Mouse (Mus musculus): ENCODE measurements at regions not wholly inside any gene's neighbourhood (a gene's known extent, or its start where the extent isn't known, plus 50 kb on each side); places are given as distances from the start of the nearest gene placed in this dataset.

DNA sequence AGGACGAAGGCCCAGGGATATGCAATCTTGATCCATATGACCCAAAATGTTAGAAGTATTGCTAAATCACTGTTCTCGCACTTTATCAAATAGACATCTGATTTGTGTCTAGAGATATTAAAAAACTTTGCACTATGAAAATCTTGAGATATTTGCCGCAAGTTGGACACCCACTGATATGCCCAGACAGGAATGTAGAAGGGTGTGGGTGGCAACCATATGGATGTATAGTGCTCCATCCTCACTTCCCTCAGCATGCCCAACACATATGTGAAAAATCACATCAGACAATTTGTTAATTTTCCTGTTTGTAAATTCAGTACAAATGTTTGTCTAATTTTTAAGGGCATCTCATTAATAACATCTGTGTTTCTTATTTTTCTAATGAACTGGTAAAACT is 874.1 kb upstream of the Sel1l start:
- TF ChIP-seq CTCF (IDR thresholded peaks at IDR 0.05; ENCODE audit: low read depth, low read length) = no peak
- TF ChIP-seq POLR2A (IDR thresholded peaks at IDR 0.05; ENCODE audit: extremely low read depth, insufficient read depth, low read length) = no peak

DNA sequence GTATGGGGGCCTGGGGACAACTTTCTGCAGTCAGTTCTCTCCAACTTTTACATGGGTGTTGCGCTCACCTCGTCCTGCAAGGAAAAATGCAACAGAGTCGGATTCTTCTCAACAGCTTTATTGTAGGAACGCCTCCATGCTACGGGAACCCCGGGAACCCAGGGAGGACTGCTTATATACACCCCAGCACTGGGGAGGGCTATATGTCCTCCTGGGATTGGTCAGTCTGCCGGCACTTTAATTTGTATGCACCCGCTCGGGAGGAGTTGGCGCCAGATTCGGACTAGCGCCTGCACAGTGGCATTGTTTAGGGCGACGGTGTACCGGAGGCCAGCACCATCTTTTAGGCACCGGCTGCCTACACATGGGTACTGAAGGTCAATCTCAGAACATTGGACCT is 864.5 kb upstream of the Sel1l start:
- no peaks in the 10 kb centered on the region for H3K4me1 ChIP-seq (ENCODE audit: control insufficient read depth, insufficient read depth, low read length)
- H3K27ac ChIP-seq (replicated peaks; ENCODE audit: insufficient read depth, low read depth, low read length) = no peak overlapping the region
- DNase-seq (ENCODE audit: extremely low read depth, low read depth, low spot score) = no peak
- no peak overlapping the region for H3K9ac ChIP-seq (ENCODE audit: low read depth, low read length)
- 90% methylated on average over 16 of the region's 16 CpGs for WGBS
- H3K36me3 ChIP-seq (ENCODE audit: control insufficient read depth, insufficient read depth, low read length) = no peaks in the 10 kb centered on the region
- no peaks in the 10 kb centered on the region for H3K27me3 ChIP-seq (ENCODE audit: control insufficient read depth, insufficient read depth, low read length)
- no peak for TF ChIP-seq CTCF (IDR thresholded peaks at IDR 0.05; ENCODE audit: low read depth, low read length)
- TF ChIP-seq POLR2A (IDR thresholded peaks at IDR 0.05; ENCODE audit: extremely low read depth, insufficient read depth, low read length) = no peak
- H3K79me2 ChIP-seq (ENCODE audit: control insufficient read depth, insufficient read depth, low read length) = no peaks in the 10 kb centered on the region
- no peak overlapping the region for H3K4me3 ChIP-seq (ENCODE audit: insufficient read depth, low read depth, low read length)

More for the DNA sequence above, 874.1 kb upstream of the Sel1l start:
- Histone ChIP-seq H3K27me3 (ENCODE audit: control insufficient read depth, insufficient read depth, low read length) (no peaks in the 10 kb centered on the region), H3K27ac (replicated peaks; ENCODE audit: insufficient read depth, low read depth, low read length) (no peak overlapping the region), H3K79me2 (ENCODE audit: control insufficient read depth, insufficient read depth, low read length) (no peaks in the 10 kb centered on the region), H3K4me3 (ENCODE audit: insufficient read depth, low read depth, low read length) (no peak overlapping the region), H3K9ac (ENCODE audit: low read depth, low read length) (no peak overlapping the region), H3K4me1 (ENCODE audit: control insufficient read depth, insufficient read depth, low read length) (no peaks in the 10 kb centered on the region), H3K36me3 (ENCODE audit: control insufficient read depth, insufficient read depth, low read length) (no peaks in the 10 kb centered on the region)
- no peak for DNase-seq (ENCODE audit: extremely low read depth, low read depth, low spot score)
- WGBS = 81% methylated on average over 3 of the region's 3 CpGs

DNA sequence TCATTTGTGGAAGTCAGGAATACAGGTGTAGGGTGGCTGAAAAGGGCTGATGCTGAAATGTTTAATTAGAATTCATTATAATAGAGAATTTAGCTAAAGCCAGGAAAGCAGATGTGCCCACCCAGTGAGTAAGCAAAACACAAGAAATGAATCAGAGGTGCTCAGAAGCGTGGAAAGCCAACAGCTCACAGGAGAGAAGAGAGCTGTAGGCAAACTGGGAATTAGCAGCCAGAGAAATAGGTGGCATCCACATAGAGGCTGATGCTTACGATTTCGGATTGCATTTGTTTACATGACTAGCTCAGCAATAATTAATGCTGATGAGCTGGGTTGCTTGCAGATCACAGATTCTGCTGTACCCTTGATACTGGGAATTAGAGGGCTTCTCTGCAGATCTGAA is 859.5 kb upstream of the Sel1l start:
- Histone ChIP-seq H3K79me2 (ENCODE audit: control insufficient read depth, insufficient read depth, low read length) (no peaks in the 10 kb centered on the region), H3K27me3 (ENCODE audit: control insufficient read depth, insufficient read depth, low read length) (no peaks in the 10 kb centered on the region), H3K27ac (replicated peaks; ENCODE audit: insufficient read depth, low read depth, low read length) (no peak overlapping the region), H3K4me3 (ENCODE audit: insufficient read depth, low read depth, low read length) (no peak overlapping the region), H3K4me1 (ENCODE audit: control insufficient read depth, insufficient read depth, low read length) (no peaks in the 10 kb centered on the region), H3K9ac (ENCODE audit: low read depth, low read length) (no peak overlapping the region), H3K36me3 (ENCODE audit: control insufficient read depth, insufficient read depth, low read length) (no peaks in the 10 kb centered on the region)
- DNase-seq (ENCODE audit: extremely low read depth, low read depth, low spot score) = no peak
- 49% methylated on average over 3 of the region's 3 CpGs for WGBS
- TF ChIP-seq POLR2A (IDR thresholded peaks at IDR 0.05; ENCODE audit: extremely low read depth, insufficient read depth, low read length) (no peak), CTCF (IDR thresholded peaks at IDR 0.05; ENCODE audit: low read depth, low read length) (no peak)

DNA sequence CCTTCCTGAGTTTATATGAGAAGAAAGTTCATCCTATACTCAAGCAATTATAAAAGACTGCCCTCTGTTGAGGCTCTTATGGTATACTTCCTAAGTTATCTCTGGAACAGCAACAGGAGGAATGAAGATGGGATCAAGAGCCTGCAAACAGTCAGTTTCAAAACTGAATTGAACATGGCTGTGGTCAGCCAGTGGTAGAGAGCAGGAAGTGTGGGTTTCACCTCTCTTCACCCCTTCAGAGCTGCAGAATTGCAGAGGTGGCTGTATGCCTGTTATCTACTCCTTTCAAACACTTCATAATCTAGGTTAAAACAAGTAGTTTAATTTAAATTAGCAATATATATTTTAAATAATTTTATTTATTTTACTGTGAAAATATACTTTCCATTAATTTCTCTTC is 854.8 kb upstream of the Sel1l start:
- Histone ChIP-seq H3K9ac (ENCODE audit: low read depth, low read length) (no peak overlapping the region), H3K27me3 (ENCODE audit: control insufficient read depth, insufficient read depth, low read length) (no peaks in the 10 kb centered on the region), H3K4me1 (ENCODE audit: control insufficient read depth, insufficient read depth, low read length) (no peaks in the 10 kb centered on the region), H3K4me3 (ENCODE audit: insufficient read depth, low read depth, low read length) (no peak overlapping the region), H3K79me2 (ENCODE audit: control insufficient read depth, insufficient read depth, low read length) (no peaks in the 10 kb centered on the region), H3K36me3 (ENCODE audit: control insufficient read depth, insufficient read depth, low read length) (no peaks in the 10 kb centered on the region), H3K27ac (replicated peaks; ENCODE audit: insufficient read depth, low read depth, low read length) (no peak overlapping the region)
- no peak for DNase-seq (ENCODE audit: extremely low read depth, low read depth, low spot score)
- no peak for TF ChIP-seq CTCF (IDR thresholded peaks at IDR 0.05; ENCODE audit: low read depth, low read length)
- TF ChIP-seq POLR2A (IDR thresholded peaks at IDR 0.05; ENCODE audit: extremely low read depth, insufficient read depth, low read length) = no peak

DNA sequence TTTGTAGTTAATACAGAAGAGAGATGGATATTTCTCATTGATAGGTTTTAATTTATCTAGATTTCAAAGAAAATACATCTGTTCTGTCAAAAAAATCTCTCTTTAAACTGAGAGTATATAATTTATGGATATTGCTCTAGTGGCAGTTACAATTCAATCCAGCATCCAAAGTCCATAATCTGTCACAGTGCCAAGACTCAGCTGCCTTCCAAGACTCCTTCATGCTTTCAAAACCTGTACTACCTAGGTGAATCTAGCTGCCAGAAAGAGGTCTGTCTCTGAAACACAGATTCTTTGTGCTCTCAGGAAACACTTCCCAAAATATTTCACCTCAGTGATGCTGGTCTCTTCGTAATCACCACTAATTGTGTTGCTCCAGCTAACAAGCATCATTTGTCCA is 844.0 kb upstream of the Sel1l start:
- no peaks in the 10 kb centered on the region for H3K36me3 ChIP-seq (ENCODE audit: control insufficient read depth, insufficient read depth, low read length)
- no peak for TF ChIP-seq CTCF (IDR thresholded peaks at IDR 0.05; ENCODE audit: low read depth, low read length)
- TF ChIP-seq POLR2A (IDR thresholded peaks at IDR 0.05; ENCODE audit: extremely low read depth, insufficient read depth, low read length) = no peak
- H3K79me2 ChIP-seq (ENCODE audit: control insufficient read depth, insufficient read depth, low read length) = no peaks in the 10 kb centered on the region
- no peaks in the 10 kb centered on the region for H3K27me3 ChIP-seq (ENCODE audit: control insufficient read depth, insufficient read depth, low read length)
- H3K4me3 ChIP-seq (ENCODE audit: insufficient read depth, low read depth, low read length) = no peak overlapping the region
- H3K4me1 ChIP-seq (ENCODE audit: control insufficient read depth, insufficient read depth, low read length) = no peaks in the 10 kb centered on the region
- H3K27ac ChIP-seq (replicated peaks; ENCODE audit: insufficient read depth, low read depth, low read length) = no peak overlapping the region
- no peak for DNase-seq (ENCODE audit: extremely low read depth, low read depth, low spot score)
- 64% methylated on average over 1 of the region's 1 CpGs for WGBS
- no peak overlapping the region for H3K9ac ChIP-seq (ENCODE audit: low read depth, low read length)

DNA sequence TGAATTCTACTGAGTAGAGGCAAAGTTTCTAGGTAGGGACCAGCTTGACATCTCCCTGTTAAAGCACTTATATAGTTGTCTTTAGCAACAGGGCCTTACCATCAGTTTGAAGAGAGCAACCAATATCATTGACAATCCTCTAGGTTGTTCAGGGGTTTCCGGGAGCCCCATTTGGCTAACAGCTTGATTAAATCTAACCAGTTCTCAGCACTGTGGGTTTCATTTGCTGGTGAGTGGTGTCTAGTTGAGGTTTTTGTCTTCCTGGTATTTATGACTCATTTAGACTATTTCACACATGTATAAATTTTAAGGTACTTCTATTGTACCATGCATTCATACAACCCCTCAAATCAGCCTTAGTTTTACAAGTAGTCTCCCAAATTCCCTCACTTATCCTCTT is 823.4 kb upstream of the Sel1l start:
- TF ChIP-seq POLR2A (IDR thresholded peaks at IDR 0.05; ENCODE audit: extremely low read depth, insufficient read depth, low read length) (no peak), CTCF (IDR thresholded peaks at IDR 0.05; ENCODE audit: low read depth, low read length) (no peak)
- H3K79me2 ChIP-seq (ENCODE audit: control insufficient read depth, insufficient read depth, low read length) = no peaks in the 10 kb centered on the region
- DNase-seq (ENCODE audit: extremely low read depth, low read depth, low spot score) = no peak
- H3K27me3 ChIP-seq (ENCODE audit: control insufficient read depth, insufficient read depth, low read length) = no peaks in the 10 kb centered on the region
- no peak overlapping the region for H3K27ac ChIP-seq (replicated peaks; ENCODE audit: insufficient read depth, low read depth, low read length)
- no peak overlapping the region for H3K9ac ChIP-seq (ENCODE audit: low read depth, low read length)
- WGBS = 95% methylated on average over 1 of the region's 1 CpGs
- no peaks in the 10 kb centered on the region for H3K4me1 ChIP-seq (ENCODE audit: control insufficient read depth, insufficient read depth, low read length)
- no peaks in the 10 kb centered on the region for H3K36me3 ChIP-seq (ENCODE audit: control insufficient read depth, insufficient read depth, low read length)
- H3K4me3 ChIP-seq (ENCODE audit: insufficient read depth, low read depth, low read length) = no peak overlapping the region

Measured in liver, adult 2 months (tissue).